Mouse (Mus musculus): Measurements from ENCODE around the gene Macrod2.

Macrod2 gene

GRCm38 (mm10) chr2:140395179-140395578 lies at the start of gene Macrod2:
TSS of gene Macrod2 (plus strand) at chr2:140395309.
- DNase-seq: peak; percentile 99

- DNase-seq: no peak
These were observed 35.2 kb upstream of the Macrod2 start for GRCm38 (mm10) chr2:140359905-140360304.

GRCm38 (mm10) chr2:140364804-140365203 lies 30.3 kb upstream of the Macrod2 start:
- no peak for DNase-seq

- DNase-seq: no peak
These were observed 5.6 kb upstream of the Macrod2 start, which contains the start of gene Sel1l2 for GRCm38 (mm10) chr2:140389525-140389924. TSS of gene Sel1l2 (minus strand) at chr2:140389706.

GRCm38 (mm10) chr2:140395744-140396231 lies 679 bp downstream of the Macrod2 start:
- peak; percentile 40 for DNase-seq

GRCm38 (mm10) chr2:140425844-140426243 lies 30.7 kb downstream of the Macrod2 start:
- no peak for DNase-seq

GRCm38 (mm10) chr2:140427283-140427682 lies 32.2 kb downstream of the Macrod2 start:
- no peak for DNase-seq

- DNase-seq: peak; percentile 5
These were observed 44.0 kb downstream of the Macrod2 start for GRCm38 (mm10) chr2:140439081-140439480.

GRCm38 (mm10) chr2:140448636-140449035 lies 53.5 kb downstream of the Macrod2 start:
- no peak for DNase-seq

- DNase-seq: no peak
These were observed 80.7 kb downstream of the Macrod2 start for GRCm38 (mm10) chr2:140475770-140476169.

GRCm38 (mm10) chr2:140476891-140477290 lies 81.8 kb downstream of the Macrod2 start:
- DNase-seq: no peak

GRCm38 (mm10) chr2:140482604-140483003 lies 87.5 kb downstream of the Macrod2 start:
- no peak for DNase-seq

- DNase-seq: no peak
These were observed 102.6 kb downstream of the Macrod2 start for GRCm38 (mm10) chr2:140497688-140498087.

- DNase-seq: peak; percentile 4
These were observed 105.8 kb downstream of the Macrod2 start for GRCm38 (mm10) chr2:140500951-140501350.

GRCm38 (mm10) chr2:140521472-140521871 lies 126.4 kb downstream of the Macrod2 start:
- DNase-seq: no peak

- no peak for DNase-seq
These were observed 135.1 kb downstream of the Macrod2 start for GRCm38 (mm10) chr2:140530214-140530613.

GRCm38 (mm10) chr2:140532024-140532423 lies 136.9 kb downstream of the Macrod2 start:
- DNase-seq: no peak

- no peak for DNase-seq
These were observed 137.9 kb downstream of the Macrod2 start for GRCm38 (mm10) chr2:140532859-140533519.

- DNase-seq: no peak
These were observed 138.5 kb downstream of the Macrod2 start for GRCm38 (mm10) chr2:140533621-140534020.

- DNase-seq: no peak
These were observed 139.5 kb downstream of the Macrod2 start for GRCm38 (mm10) chr2:140534583-140534982.

- DNase-seq: no peak
These were observed 140.9 kb downstream of the Macrod2 start for GRCm38 (mm10) chr2:140535832-140536571.

GRCm38 (mm10) chr2:140549286-140549685 lies 154.2 kb downstream of the Macrod2 start:
- DNase-seq: no peak

GRCm38 (mm10) chr2:140561426-140561825 lies 166.3 kb downstream of the Macrod2 start:
- DNase-seq: no peak

- no peak for DNase-seq
These were observed 175.8 kb downstream of the Macrod2 start for GRCm38 (mm10) chr2:140570874-140571273.

Data from kidney, adult 11 months (tissue).